Comparison of ENCODE assay signal across 10 mouse cellular contexts in the genomic region with DNA sequence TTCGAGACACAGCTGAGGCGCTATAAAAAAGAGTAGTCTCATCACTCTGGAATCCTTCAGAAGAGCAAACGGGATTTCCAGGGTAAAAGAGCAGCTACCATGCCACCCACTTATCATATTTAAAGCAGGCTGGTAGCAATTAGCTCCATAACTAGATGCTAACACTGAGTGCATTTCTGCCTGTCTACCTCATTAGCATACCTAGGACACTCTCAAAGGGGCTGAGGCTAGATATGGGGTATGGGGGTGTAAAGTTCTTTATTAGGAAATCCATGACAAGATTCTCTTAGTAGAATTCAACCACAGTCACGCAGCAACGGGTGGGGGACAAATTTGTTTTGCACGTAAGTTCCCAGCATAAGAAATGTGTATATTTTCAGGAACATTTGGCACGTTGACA.
"Had no signal": no experiment of that assay in that cellular context is flagged by ENCODE, and none has a peak within 500 bp of the region (broad histone marks: within the 10 kb centered on the region; RNA-seq: fewer than 3 reads in every experiment).

No protein-coding gene starts in this region.

- H3K9me3 ChIP-seq: midbrain, embryonic 12.5 days; neural tube, embryonic 13.5 days had no signal

- H3K4me2 ChIP-seq: limb, embryonic 12.5 days; midbrain, embryonic 12.5 days; neural tube, embryonic 13.5 days had no signal

- ATAC-seq: midbrain, embryonic 16.5 days had no signal

- H3K4me3 ChIP-seq: limb, embryonic 12.5 days; midbrain, embryonic 12.5 days; neural tube, embryonic 13.5 days had no signal

- H3K9ac ChIP-seq: limb, embryonic 12.5 days; liver, embryonic 14.5 days; midbrain, embryonic 12.5 days; neural tube, embryonic 13.5 days had no signal

- H3K36me3 ChIP-seq: limb, embryonic 12.5 days; midbrain, embryonic 12.5 days; neural tube, embryonic 13.5 days had no signal

- H3K27ac ChIP-seq: limb, embryonic 12.5 days; liver, embryonic 14.5 days; midbrain, embryonic 12.5 days; neural tube, embryonic 13.5 days had no signal

- H3K27me3 ChIP-seq: limb, embryonic 12.5 days; midbrain, embryonic 12.5 days; neural tube, embryonic 13.5 days had no signal

- DNase-seq: kidney, adult 8-10 months; kidney, postnatal 36 days; lung, adult 18-20 months; retina, postnatal 1 day; thymus, postnatal 4 days had no signal

- H3K4me1 ChIP-seq: limb, embryonic 12.5 days; midbrain, embryonic 12.5 days; neural tube, embryonic 13.5 days had no signal
